In the genomic region with DNA sequence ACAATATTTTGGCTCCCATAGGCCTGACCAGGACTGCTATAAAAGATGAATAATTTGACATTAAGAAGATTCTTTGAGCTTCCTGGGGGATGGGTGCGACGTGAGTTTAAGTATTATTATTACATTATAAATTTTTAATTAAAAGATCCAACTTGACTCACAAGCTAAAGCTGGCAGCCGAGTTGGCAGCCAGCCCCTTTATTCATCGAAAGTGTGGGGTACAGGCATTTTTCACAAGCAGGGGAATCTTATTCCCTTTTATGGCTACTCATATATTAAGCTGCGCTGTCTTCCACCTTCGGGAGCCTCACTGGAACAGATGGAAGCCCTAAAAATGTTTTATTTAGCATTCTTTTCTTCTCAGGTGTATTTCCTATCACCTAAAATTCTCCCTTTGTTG, we compare ENCODE assay signal across 20 mouse cellular contexts.
DNase-seq lines count a peak whose midpoint lies in the region; ATAC-seq and TF ChIP-seq lines count a peak whose summit lies in the region.
"Had no signal": no experiment of that assay in that cellular context is flagged by ENCODE, and none has a peak within 500 bp of the region (broad histone marks: within the 10 kb centered on the region; RNA-seq: fewer than 3 reads in every experiment).

No protein-coding gene starts in this region.

- 0 out of 2 replicates have a peak overlapping the region, but pooled peaks have one; percentile 15 for H3K27ac ChIP-seq in forebrain, postnatal 0 days (ENCODE audit: low read depth, low read length)
- H3K27ac ChIP-seq in forebrain, embryonic 15.5 days (replicated peaks), result no peak overlapping the region
- H3K27ac ChIP-seq in left cerebral cortex, adult 2 months, result peak overlapping the region; percentile 12; the same call in 1 of the 2 replicates
- peak overlapping the region; percentile 49; the same call in 1 of the 2 replicates for H3K27ac ChIP-seq in neural tube, embryonic 13.5 days (replicated peaks)
- H3K27ac ChIP-seq: embryonic facial prominence, embryonic 10.5 days; forebrain, embryonic 13.5 days; hindbrain, embryonic 12.5 days had no signal

- H3K9ac ChIP-seq in forebrain, postnatal 0 days, result no peak overlapping the region
- no peak overlapping the region for H3K9ac ChIP-seq in forebrain, embryonic 15.5 days (replicated peaks)
- no peak overlapping the region for H3K9ac ChIP-seq in neural tube, embryonic 13.5 days
- H3K9ac ChIP-seq: forebrain, embryonic 13.5 days; hindbrain, embryonic 12.5 days had no signal

- no peak for TF ChIP-seq CTCF in forebrain, postnatal 0 days (IDR thresholded peaks at IDR 0.05; ENCODE audit: low read depth)
- no peak for TF ChIP-seq CTCF in left cerebral cortex, adult 2 months (IDR thresholded peaks at IDR 0.05)

- no peaks in the 10 kb centered on the region for H3K27me3 ChIP-seq in forebrain, postnatal 0 days (ENCODE audit: insufficient read depth, low read length)
- H3K27me3 ChIP-seq in forebrain, embryonic 15.5 days, result no peaks in the 10 kb centered on the region
- no peaks in the 10 kb centered on the region for H3K27me3 ChIP-seq in neural tube, embryonic 13.5 days
- H3K27me3 ChIP-seq: forebrain, embryonic 13.5 days; hindbrain, embryonic 12.5 days had no signal

- no peak overlapping the region for H3K4me2 ChIP-seq in forebrain, postnatal 0 days (ENCODE audit: low read depth)
- no peak overlapping the region for H3K4me2 ChIP-seq in forebrain, embryonic 15.5 days (replicated peaks)
- H3K4me2 ChIP-seq in neural tube, embryonic 13.5 days, result no peak overlapping the region
- H3K4me2 ChIP-seq: forebrain, embryonic 13.5 days; hindbrain, embryonic 12.5 days had no signal

- H3K4me1 ChIP-seq in forebrain, postnatal 0 days (ENCODE audit: insufficient read depth), result no peaks in the 10 kb centered on the region
- H3K4me1 ChIP-seq in forebrain, embryonic 15.5 days, result peaks cover 13% of the 10 kb centered on the region
- peaks cover 43% of the 10 kb centered on the region for H3K4me1 ChIP-seq in neural tube, embryonic 13.5 days (replicated peaks)

- H3K36me3 ChIP-seq in forebrain, postnatal 0 days (ENCODE audit: insufficient read depth), result no peaks in the 10 kb centered on the region
- H3K36me3 ChIP-seq in forebrain, embryonic 15.5 days, result no peaks in the 10 kb centered on the region
- H3K36me3 ChIP-seq in neural tube, embryonic 13.5 days, result no peaks in the 10 kb centered on the region
- H3K36me3 ChIP-seq: embryonic facial prominence, embryonic 10.5 days; G1E; heart, embryonic 10.5 days; hindbrain, embryonic 12.5 days had no signal

- no peak for DNase-seq in forebrain, postnatal 0 days
- DNase-seq in left cerebral cortex, adult 2 months (ENCODE audit: extremely low spot score in 1 of 2, low spot score in 2 of 2), result peak in 1 of 2 experiments; percentile 26
- DNase-seq in left cerebral cortex, adult 18-20 months (ENCODE audit: low spot score in 2 of 2), result no peak
- DNase-seq in neural tube, embryonic 10.5 days (ENCODE audit: extremely low spot score, low spot score), result no peak
- no peak for DNase-seq in lung, postnatal 36 days
- DNase-seq: adrenal gland, postnatal 10 days; B cell, adult 2 months; cerebellum, adult 18-20 months; cerebellum, postnatal 10 days; gastrocnemius, postnatal 10 days; heart, adult 18-20 months; heart, postnatal 4 days had no signal

- 45% methylated on average over 6 of the region's 6 CpGs for WGBS in forebrain, postnatal 0 days
- WGBS in forebrain, embryonic 15.5 days, result 65% methylated on average over 6 of the region's 6 CpGs
- 58% methylated on average over 6 of the region's 6 CpGs for WGBS in neural tube, embryonic 13.5 days

- intact Hi-C loops in left cerebral cortex, adult 2 months (cut with DNase I), result no loop called here

- no peaks in the 10 kb centered on the region for H3K9me3 ChIP-seq in forebrain, postnatal 0 days (ENCODE audit: low read length)
- H3K9me3 ChIP-seq in forebrain, embryonic 15.5 days, result no peaks in the 10 kb centered on the region
- H3K9me3 ChIP-seq in neural tube, embryonic 13.5 days, result no peaks in the 10 kb centered on the region
- H3K9me3 ChIP-seq: embryonic facial prominence, embryonic 10.5 days; forebrain, embryonic 13.5 days; heart, embryonic 10.5 days; hindbrain, embryonic 12.5 days had no signal

- no peak overlapping the region for H3K4me3 ChIP-seq in forebrain, postnatal 0 days (ENCODE audit: low read depth, low read length)
- no peak overlapping the region for H3K4me3 ChIP-seq in forebrain, embryonic 15.5 days
- no peak overlapping the region for H3K4me3 ChIP-seq in left cerebral cortex, adult 2 months
- no peak overlapping the region for H3K4me3 ChIP-seq in neural tube, embryonic 13.5 days
- H3K4me3 ChIP-seq: embryonic facial prominence, embryonic 10.5 days; forebrain, embryonic 13.5 days; heart, embryonic 10.5 days; hindbrain, embryonic 12.5 days had no signal

- no peak for ATAC-seq in forebrain, postnatal 0 days
- no peak for ATAC-seq in forebrain, embryonic 15.5 days (replicated peaks)
- no peak for ATAC-seq in neural tube, embryonic 13.5 days (ENCODE audit: low read depth)
- ATAC-seq: CD4-positive, CD25-positive, alpha-beta regulatory T cell, adult 4 months; forebrain, embryonic 13.5 days had no signal
